ENCODE assay signal across 18 mouse cellular contexts in the genomic region with DNA sequence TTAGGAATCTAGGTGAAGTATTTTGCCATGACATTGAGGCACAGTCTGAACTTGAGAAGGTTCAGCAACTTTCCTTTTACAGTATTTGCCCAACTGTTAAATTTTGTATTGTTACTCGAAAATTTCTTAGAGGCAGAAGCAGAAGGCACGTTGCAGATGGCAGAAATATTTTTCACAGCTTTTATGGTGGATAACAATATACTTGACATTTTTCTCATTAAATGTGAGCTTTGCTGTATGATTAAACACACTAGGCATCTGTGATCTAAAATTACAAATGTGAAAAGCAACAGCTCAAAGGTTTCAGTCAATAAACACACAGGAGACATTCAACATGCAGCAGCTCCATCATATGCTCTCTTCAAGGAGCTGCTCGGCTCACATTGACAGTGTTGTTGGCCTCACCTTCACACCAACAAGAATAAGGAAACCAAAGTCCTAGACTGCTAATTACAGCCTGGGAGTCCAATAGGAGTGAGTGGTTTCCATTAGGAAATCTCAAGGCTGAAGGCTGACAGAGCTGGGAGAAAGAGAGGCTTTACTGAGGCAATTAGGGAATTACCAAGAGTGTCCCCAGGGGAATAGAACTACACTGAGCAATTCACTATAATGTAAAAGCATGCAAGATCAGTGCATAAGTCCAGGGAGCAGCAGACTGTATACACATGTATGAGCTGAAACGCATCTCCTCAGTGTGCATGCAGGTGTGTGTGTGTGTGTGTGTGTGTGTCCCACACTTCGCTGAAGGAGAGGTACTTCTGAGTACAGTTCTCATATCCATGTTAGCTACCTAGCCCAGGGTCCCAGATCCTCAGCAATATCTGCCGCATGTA. TPM values are rescaled to one million over a fixed set of nuclear protein-coding genes. Genes with fewer than 3 reads are reported as not detected.
A peak's percentile ranks its signal among the peaks of the same experiment; 100 is the strongest.
DNase-seq lines count a peak whose midpoint lies in the region; ATAC-seq lines count a peak whose summit lies in the region.
"Had no signal": no experiment of that assay in that cellular context is flagged by ENCODE, and none has a peak within 500 bp of the region (broad histone marks: within the 10 kb centered on the region; RNA-seq: fewer than 3 reads in every experiment).

No protein-coding gene starts in this region.

- H3K27ac ChIP-seq in forebrain, embryonic 15.5 days (replicated peaks) = no peak overlapping the region
- H3K27ac ChIP-seq in forebrain, embryonic 10.5 days = no peak overlapping the region
- no peak overlapping the region for H3K27ac ChIP-seq in neural tube, embryonic 13.5 days (replicated peaks)
- H3K27ac ChIP-seq: hindbrain, embryonic 10.5 days; left cerebral cortex, adult 2 months; limb, embryonic 10.5 days; liver, embryonic 13.5 days had no signal

- H3K9ac ChIP-seq in forebrain, embryonic 15.5 days (replicated peaks) = no peak overlapping the region
- H3K9ac ChIP-seq in neural tube, embryonic 13.5 days = no peak overlapping the region
- H3K9ac ChIP-seq: liver, embryonic 13.5 days had no signal

- H3K4me2 ChIP-seq in forebrain, embryonic 15.5 days (replicated peaks) = no peak overlapping the region
- no peak overlapping the region for H3K4me2 ChIP-seq in neural tube, embryonic 13.5 days
- H3K4me2 ChIP-seq: liver, embryonic 13.5 days had no signal

- no peaks in the 10 kb centered on the region for H3K9me3 ChIP-seq in forebrain, embryonic 15.5 days
- no peaks in the 10 kb centered on the region for H3K9me3 ChIP-seq in forebrain, embryonic 10.5 days
- no peaks in the 10 kb centered on the region for H3K9me3 ChIP-seq in neural tube, embryonic 13.5 days
- H3K9me3 ChIP-seq: hindbrain, embryonic 10.5 days; limb, embryonic 10.5 days; liver, embryonic 13.5 days had no signal

- 77% methylated on average over 6 of the region's 6 CpGs for WGBS in forebrain, embryonic 15.5 days
- 88% methylated on average over 6 of the region's 6 CpGs for WGBS in forebrain, embryonic 10.5 days
- 86% methylated on average over 6 of the region's 6 CpGs for WGBS in neural tube, embryonic 13.5 days

- no peak overlapping the region for H3K4me3 ChIP-seq in forebrain, embryonic 15.5 days
- no peak overlapping the region for H3K4me3 ChIP-seq in forebrain, embryonic 10.5 days
- H3K4me3 ChIP-seq in neural tube, embryonic 13.5 days = no peak overlapping the region
- H3K4me3 ChIP-seq: hindbrain, embryonic 10.5 days; left cerebral cortex, adult 2 months; limb, embryonic 10.5 days; liver, embryonic 13.5 days had no signal

- H3K27me3 ChIP-seq in forebrain, embryonic 15.5 days = no peaks in the 10 kb centered on the region
- H3K27me3 ChIP-seq in forebrain, embryonic 10.5 days (ENCODE audit: poor library complexity, severe bottlenecking) = no peaks in the 10 kb centered on the region
- no peaks in the 10 kb centered on the region for H3K27me3 ChIP-seq in neural tube, embryonic 13.5 days

- no peaks in the 10 kb centered on the region for H3K36me3 ChIP-seq in forebrain, embryonic 15.5 days
- H3K36me3 ChIP-seq in forebrain, embryonic 10.5 days (replicated peaks) = no peaks in the 10 kb centered on the region; the same call in 1 of the 2 replicates
- no peaks in the 10 kb centered on the region for H3K36me3 ChIP-seq in neural tube, embryonic 13.5 days
- H3K36me3 ChIP-seq: limb, embryonic 10.5 days; liver, embryonic 13.5 days had no signal

- DNase-seq in forebrain, embryonic 10.5 days (ENCODE audit: extremely low spot score, low spot score) = no peak
- DNase-seq in neural tube, embryonic 10.5 days (ENCODE audit: extremely low spot score, low spot score) = no peak
- DNase-seq in layer of hippocampus, adult 18-20 months (ENCODE audit: low spot score in 2 of 2) = peak; percentile 14 to 60
- peak; percentile 9 for DNase-seq in telencephalon, adult 2 months (ENCODE audit: low read depth, low spot score)
- no peak for DNase-seq in embryo, embryonic 11 days
- no peak for DNase-seq in yolk sac, embryonic 10.5 days (ENCODE audit: low spot score)
- DNase-seq: adrenal gland, postnatal 36 days; cerebellum, adult 9-11 months; gastrocnemius, postnatal 25 days; kidney, adult 11 months; kidney, postnatal 10 days; liver, embryonic 13.5 days; thymus, adult 2 months had no signal

- ATAC-seq in forebrain, embryonic 15.5 days (replicated peaks) = 0 out of 2 replicates have a peak, but pooled peaks have one; percentile 35
- ATAC-seq in neural tube, embryonic 13.5 days (ENCODE audit: low read depth) = 0 out of 2 replicates have a peak, but pooled peaks have one; percentile 50

- H3K4me1 ChIP-seq in forebrain, embryonic 15.5 days = no peaks in the 10 kb centered on the region
- H3K4me1 ChIP-seq in forebrain, embryonic 10.5 days = no peaks in the 10 kb centered on the region
- no peaks in the 10 kb centered on the region for H3K4me1 ChIP-seq in neural tube, embryonic 13.5 days (replicated peaks)
- H3K4me1 ChIP-seq: hindbrain, embryonic 10.5 days; limb, embryonic 10.5 days; liver, embryonic 13.5 days had no signal

RNA-seq across cellular contexts. Expression of gene Grb10, which starts 35.1 kb away (rescaled TPM):
- 97.9 and 99.1 TPM in 2 replicates for polyA plus RNA-seq in forebrain, embryonic 15.5 days (2015; fragmentation: Nextera tagmentation; extraction: Ambion mirVana)
- 471 and 485 TPM in 2 replicates for polyA plus RNA-seq in forebrain, embryonic 10.5 days (2016; fragmentation: Nextera tagmentation; extraction: Ambion mirVana)
- polyA plus RNA-seq in neural tube, embryonic 13.5 days (2015; fragmentation: Nextera tagmentation; extraction: Ambion mirVana) = 133 and 154 TPM in 2 replicates
- 10 to 100 TPM; 27.5 to 30.9 TPM for total RNA-seq in layer of hippocampus, adult 18-20 months (2021)

Comparison
In these comparisons a context has a peak if more than half of its experiments do, and no peak if none do; other contexts are left out.
1. DNase-seq: peak in layer of hippocampus, adult 18-20 months (2 of 2) and telencephalon, adult 2 months (single experiment); none in forebrain, embryonic 10.5 days (single experiment), neural tube, embryonic 10.5 days (single experiment), embryo, embryonic 11 days (single experiment) and yolk sac, embryonic 10.5 days (single experiment).